Mouse (Mus musculus): ENCODE results near the gene Rrp1b.
A peak's percentile ranks its signal among the peaks of the same experiment; 100 is the strongest.
"Not testable (repeated sequence)": the region's sequence is repeated elsewhere in the genome, so short reads cannot be mapped to it uniquely, and the experiment has no call there.

Gene Rrp1b

GRCm38 (mm10) chr17:32034322-32034721, 1.6 kb upstream of the Rrp1b start:
- no peak for DNase-seq

- DNase-seq, result no peak
Measured at GRCm38 (mm10) chr17:32036509-32037438, 874 bp downstream of the Rrp1b start.

GRCm38 (mm10) chr17:32040263-32040662, 4.4 kb downstream of the Rrp1b start:
- no peak for DNase-seq

- no peak for DNase-seq
Measured at GRCm38 (mm10) chr17:32046541-32046940, 10.6 kb downstream of the Rrp1b start.

GRCm38 (mm10) chr17:32048351-32048750, 12.5 kb downstream of the Rrp1b start:
- DNase-seq, result no peak

GRCm38 (mm10) chr17:32049914-32050313, 14.0 kb downstream of the Rrp1b start:
- DNase-seq, result no peak

GRCm38 (mm10) chr17:32050609-32051008, 14.7 kb downstream of the Rrp1b start:
- DNase-seq, result no peak

GRCm38 (mm10) chr17:32052237-32053080, 16.6 kb downstream of the Rrp1b start:
- DNase-seq, result no peak

- no peak for DNase-seq
Measured at GRCm38 (mm10) chr17:32053677-32054076, 17.8 kb downstream of the Rrp1b start.

- DNase-seq, result no peak
Measured at GRCm38 (mm10) chr17:32057843-32058242, 21.9 kb downstream of the Rrp1b start.

GRCm38 (mm10) chr17:32059084-32059483, 23.2 kb downstream of the Rrp1b start:
- no peak for DNase-seq

GRCm38 (mm10) chr17:32061219-32061618, 25.3 kb downstream of the Rrp1b start:
- no peak for DNase-seq

- no peak for DNase-seq
Measured at GRCm38 (mm10) chr17:32063654-32064053, 27.8 kb downstream of the Rrp1b start.

GRCm38 (mm10) chr17:32064762-32065161, 28.9 kb downstream of the Rrp1b start:
- not testable (repeated sequence) for DNase-seq

- DNase-seq, result no peak
Measured at GRCm38 (mm10) chr17:32067541-32067940, 31.6 kb downstream of the Rrp1b start.

- no peak for DNase-seq
Measured at GRCm38 (mm10) chr17:32068381-32068780, 32.5 kb downstream of the Rrp1b start.

GRCm38 (mm10) chr17:32068810-32069209, 32.9 kb downstream of the Rrp1b start:
- DNase-seq, result no peak

GRCm38 (mm10) chr17:32073359-32073758, 37.5 kb downstream of the Rrp1b start:
- peak; percentile 89 for DNase-seq

- no peak for DNase-seq
Measured at GRCm38 (mm10) chr17:32074658-32075057, 38.8 kb downstream of the Rrp1b start.

- peak; percentile 49 for DNase-seq
Measured at GRCm38 (mm10) chr17:32075164-32075563, 39.3 kb downstream of the Rrp1b start.

GRCm38 (mm10) chr17:32083351-32083750, 47.5 kb downstream of the Rrp1b start:
- DNase-seq, result no peak

GRCm38 (mm10) chr17:32087069-32087468, 51.2 kb downstream of the Rrp1b start:
- no peak for DNase-seq

GRCm38 (mm10) chr17:32091032-32091363, 55.1 kb downstream of the Rrp1b start:
- DNase-seq, result no peak

All from kidney, adult 18-20 months (tissue).